Mouse (Mus musculus): ENCODE measurements around the gene Adamts18.
A peak's percentile ranks its signal among the peaks of the same experiment; 100 is the strongest.

Adamts18 gene

DNA sequence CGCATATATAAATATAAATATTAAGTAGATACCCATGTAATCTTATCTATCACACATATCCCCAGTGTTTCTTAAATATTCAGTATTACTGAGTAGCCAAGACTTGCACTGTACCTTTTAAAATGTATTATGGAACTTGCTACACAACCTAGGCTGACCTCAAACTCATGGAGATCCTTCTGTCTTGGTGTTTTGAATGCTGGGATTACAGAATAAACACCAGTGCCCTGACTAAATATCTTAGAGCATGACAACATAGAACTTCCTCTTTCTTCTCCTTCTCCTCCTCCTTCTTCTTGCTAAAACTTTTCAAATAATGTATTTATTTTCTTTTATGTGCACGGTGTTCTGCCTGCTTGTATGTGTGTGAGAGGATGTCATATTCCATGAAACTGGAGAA, 95.4 kb downstream of the Adamts18 start:
- no peak for DNase-seq (ENCODE audit: low spot score)

DNA sequence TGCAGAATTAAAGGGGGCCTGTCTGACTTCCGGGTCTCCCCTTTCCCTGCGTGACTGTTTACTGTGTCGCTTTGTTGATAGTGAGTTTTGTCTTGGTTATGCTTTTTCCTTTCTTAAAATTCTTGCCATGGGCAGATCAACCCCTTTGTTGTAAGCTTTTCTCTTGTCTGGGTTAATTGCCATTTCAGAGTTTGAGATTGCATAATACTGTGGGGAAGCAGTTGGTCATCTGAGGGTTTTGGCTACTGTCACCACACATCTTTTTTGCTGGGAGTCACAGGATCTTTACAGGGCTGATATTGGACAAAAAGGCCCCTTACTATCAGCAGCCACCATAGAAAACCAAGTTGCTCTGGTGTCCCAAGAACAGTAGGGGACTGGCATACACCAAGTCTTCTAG, 96.2 kb downstream of the Adamts18 start:
- no peak for DNase-seq (ENCODE audit: low spot score)

DNA sequence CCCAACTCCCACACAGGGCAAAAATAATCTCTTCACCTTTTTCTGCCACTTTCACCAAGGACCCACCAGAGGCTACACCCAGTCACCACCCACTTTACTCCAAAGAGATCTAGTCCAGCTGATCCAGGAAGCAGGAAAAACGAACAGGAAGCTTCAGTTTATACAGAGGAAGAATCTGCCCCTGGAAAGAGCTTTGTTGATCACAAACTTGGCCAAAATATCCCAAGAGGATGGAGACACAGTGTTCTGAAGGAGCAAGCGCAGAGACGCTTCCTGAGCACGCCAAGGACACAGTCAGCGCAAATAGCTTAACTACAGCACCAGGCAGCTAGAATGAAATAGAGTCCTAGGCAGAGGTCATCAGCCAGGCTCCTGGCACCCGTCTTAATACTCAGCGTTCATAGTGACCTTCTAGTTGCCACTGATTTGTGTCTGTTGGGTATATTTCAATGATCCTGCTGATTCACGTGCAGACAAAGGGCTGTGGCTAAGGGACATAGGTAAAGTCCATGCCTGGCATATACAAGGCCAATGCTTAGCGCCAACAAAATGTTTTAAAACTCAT, 113.0 kb downstream of the Adamts18 start:
- DNase-seq (ENCODE audit: low spot score): no peak

DNA sequence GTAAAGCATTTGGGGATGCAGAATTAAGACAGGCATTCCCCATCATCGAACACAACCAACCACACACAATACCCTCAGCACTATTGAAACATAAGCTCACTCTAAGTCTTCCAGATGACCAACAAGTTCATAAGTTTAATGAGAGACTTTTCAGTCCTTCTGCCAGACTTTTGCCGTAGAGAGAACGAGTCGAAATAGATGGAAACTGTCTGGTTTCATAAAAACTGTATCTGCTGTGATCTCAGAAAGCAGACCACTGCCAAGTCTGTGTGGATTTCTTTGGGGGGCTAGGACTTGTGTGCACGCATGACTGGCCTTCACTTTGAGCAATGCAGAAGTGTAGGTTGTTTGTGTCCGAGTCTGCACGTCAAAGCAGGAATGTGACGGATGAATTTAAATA, 123.2 kb downstream of the Adamts18 start:
- no peak for DNase-seq (ENCODE audit: low spot score)

DNA sequence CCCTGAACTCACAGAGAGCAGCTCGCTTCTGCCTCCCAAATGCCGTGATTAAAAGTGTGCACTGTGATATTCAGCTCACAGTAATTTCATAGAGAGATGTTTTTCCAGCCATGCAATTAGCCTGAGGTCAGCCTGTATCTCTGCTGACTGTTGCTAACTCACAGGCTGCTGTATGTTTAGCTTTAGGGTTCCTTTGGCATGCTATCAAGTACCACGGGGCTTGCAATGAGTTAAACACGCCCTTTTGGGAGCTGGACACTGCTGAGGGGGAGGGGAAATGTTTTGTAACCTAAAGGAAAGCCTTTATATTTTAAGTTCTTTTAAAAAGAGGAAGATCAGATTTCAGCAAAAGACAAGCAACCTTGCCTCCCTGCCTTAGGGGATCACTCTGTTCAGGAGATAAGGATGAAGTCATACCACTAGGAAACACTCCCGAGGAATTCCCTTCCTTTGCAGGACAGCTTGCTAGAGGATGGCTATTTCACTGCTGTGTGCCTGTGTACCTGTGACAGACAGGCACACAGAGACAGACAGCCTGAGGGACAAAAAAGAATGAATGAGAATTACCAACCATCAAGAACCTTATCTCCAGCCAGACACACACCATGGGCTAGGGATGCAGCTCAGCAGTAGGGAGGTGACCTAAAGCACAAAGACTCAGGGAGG, 124.5 kb downstream of the Adamts18 start:
- no peak for DNase-seq (ENCODE audit: low spot score)

DNA sequence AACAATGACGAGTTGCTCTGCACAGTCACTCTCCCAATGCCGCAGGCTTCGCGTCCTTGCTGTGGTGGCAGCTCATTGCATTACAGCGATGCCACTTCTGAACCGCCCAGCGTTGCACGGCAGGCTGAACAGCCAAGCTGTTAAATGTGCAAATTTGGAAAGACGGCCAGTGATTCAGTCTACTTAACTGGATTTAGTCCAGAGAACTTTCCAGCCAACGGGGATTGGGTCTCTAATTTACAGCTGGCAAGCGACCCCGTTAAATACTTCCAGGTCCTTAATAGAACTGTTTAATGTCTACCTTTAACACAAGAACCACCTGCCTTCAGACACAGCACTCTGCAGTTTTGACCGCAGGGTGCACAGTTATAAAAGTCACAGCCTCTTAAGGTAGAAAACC, 127.1 kb downstream of the Adamts18 start:
- DNase-seq (ENCODE audit: low spot score): no peak

DNA sequence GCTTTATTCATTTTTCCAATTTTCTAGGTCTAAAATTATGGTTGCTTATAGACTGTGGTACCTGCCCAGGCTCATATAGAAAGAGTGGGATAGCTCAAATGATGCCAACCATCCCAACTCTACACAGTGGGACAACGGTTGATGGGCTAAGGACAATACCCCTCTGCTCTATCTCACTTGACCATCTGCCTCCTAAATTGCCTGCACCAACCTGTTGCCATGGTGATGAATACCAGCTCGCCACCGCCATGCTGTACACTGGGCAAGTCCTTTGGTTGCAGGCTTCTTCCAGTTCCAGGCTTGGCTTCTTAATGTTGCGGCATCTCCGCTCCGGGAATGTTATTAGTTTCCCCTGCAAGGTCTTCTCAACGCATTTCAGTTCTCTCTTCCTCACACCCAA, 143.6 kb downstream of the Adamts18 start:
- no peak for DNase-seq (ENCODE audit: low spot score)

DNA sequence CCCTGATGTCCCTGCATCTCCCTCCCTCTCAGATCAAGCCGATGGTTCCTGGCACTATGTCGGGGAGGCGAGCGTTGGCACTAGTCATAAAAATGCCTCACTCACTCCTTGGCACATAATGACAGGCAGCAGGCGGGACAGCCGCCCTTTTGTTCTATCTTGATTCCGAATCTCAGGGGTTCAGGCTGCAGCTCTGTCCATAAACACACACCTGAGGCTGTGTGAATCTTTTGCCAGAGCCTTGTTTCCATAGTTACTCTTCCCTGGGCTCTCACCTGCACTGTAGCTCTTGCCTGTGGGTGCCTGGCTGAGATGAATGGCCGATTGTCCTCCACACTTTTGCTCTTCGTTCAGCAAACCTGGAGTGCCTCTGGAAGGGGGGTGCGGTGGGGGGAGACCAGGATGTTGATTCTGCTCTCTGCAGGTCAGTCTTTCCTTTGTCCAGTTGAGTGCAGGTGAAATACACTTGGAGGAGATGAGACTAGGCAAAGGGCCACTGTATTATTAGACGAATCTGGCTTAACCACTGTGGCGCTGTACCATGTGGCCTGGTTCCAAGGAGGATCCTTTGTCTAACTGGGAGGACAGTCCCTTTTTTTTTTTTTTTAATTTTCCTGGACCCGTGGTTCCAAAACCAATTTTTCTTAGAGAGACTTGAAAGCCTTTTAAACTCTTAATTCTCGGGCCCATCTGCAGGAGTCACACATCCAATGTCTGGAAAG, 156.8 kb downstream of the Adamts18 start:
- no peak for DNase-seq (ENCODE audit: low spot score)

DNA sequence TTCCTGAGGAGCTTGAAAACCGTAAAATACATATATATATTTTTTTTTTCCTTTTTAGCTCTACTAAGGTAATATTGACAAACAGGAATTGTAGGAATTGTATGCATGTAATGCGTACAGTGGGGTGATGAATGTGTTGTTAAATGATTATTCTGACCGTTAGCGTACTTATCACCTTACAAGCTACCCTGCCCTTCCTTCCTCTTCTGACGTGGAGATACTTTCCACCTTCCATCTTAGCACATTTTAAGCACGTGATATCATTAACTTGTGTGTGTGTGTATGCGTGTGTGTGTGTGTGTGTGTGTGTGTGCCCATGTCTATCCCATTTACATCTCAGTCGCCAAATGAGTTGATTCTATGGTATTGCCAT, 160.0 kb downstream of the Adamts18 start:
- DNase-seq (ENCODE audit: low spot score): no peak

DNA sequence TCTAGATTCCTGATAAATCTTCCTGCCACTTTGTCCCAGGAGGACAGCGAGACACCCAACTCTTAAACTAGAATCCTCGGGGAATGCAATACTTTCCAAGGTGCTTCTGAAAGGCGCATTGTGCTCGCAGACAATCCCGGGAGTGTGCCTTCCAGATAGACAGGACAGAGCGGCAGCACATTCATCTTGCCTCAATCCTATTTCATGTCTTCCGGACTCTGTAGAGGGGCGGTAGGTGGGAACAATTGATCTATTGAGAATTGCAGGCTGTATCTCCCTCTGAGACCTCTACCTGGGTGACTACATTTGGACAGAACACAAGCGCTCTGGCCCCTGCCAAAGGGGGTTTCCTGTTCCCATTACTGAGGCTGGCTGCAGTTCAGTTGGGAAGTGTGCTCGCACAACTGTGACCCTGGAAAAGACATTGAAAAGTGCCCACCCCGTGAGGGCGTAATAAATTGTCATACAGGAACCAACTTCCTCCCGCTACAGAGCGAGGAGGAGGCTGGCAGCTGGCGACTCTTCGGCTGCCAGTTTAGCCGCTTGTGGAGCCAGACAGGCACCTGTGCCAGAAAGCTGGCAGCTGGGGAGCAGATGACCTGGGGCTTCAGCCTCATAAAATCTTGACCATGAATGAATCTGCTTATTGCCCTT, 160.5 kb downstream of the Adamts18 start:
- no peak for DNase-seq (ENCODE audit: low spot score)

DNA sequence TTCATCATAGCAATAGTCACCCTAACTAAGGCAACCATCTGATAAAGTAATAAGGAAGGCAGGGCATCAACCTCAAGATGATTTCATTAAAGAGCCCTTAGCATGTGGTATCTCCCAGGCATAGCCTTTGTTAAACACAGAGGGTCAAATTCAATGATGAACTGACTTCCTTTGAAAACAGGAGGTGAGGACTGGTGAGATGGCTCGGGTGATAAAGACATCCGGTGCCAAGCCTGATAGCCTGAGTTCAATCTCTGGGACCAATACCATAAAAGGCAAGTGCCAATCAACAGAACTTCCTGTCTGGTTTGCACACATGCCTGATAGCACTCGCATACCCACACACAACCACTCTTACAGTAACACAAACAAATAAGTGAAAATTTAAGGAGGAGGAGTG, 169.2 kb downstream of the Adamts18 start:
- no peak for DNase-seq (ENCODE audit: low spot score)

DNA sequence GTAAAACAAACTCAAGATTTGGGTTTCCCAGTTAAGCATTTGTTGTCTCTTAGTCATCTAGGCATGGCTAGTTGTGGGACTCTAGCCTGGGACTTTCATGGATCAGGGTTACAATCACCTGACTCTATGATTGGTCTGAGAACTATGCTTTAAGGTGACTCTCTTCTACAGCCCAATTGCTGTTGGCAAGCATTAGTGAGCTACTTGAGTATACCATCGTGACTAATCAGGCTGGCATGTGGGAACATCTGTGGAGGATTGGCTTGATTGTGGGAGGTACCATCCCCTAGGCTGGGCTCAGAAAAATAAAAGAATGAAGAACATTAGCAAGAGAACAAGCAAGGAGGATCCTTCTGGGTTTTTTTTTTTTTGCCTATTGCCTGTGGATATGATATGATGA, 171.7 kb downstream of the Adamts18 start:
- DNase-seq (ENCODE audit: low spot score): no peak

DNA sequence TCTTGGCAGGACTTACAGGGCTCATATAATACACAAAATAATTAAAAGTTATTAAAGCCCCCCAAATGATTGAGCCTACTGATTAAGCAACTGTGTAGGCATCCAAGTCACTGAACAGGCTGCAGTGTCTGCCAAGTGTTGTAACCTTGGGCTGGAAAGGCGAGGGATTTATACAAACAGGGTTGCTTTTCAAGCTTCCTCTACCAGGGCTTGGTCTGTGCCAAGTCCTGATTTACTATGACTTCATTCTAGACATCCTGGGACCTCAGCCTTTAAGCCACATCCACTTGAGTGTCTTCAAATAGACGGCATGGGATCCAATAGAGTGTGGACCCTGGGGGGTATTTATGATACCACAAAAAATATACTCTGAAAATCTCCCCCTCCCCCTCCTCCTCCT, 173.3 kb downstream of the Adamts18 start:
- no peak for DNase-seq (ENCODE audit: low spot score)

DNA sequence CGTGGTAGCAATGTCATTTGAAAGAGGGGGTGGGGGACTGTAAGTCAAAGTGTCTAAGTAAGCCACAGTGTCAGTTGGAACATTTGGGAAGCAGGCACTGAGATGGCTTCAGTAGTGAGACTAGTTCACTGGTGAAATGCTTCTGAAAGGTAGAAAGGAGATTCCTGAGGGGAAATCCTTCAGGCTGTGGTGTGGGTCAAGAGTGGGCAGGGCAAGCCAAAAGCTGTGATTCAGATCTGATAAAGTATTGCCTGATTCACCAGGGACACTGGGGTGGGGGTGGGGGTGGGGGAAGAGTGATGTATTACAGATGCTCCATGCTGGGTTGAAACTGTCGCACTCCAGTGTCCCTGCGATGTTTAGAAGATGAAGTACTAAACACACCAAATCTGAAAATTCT, 173.9 kb downstream of the Adamts18 start:
- no peak for DNase-seq (ENCODE audit: low spot score)

DNA sequence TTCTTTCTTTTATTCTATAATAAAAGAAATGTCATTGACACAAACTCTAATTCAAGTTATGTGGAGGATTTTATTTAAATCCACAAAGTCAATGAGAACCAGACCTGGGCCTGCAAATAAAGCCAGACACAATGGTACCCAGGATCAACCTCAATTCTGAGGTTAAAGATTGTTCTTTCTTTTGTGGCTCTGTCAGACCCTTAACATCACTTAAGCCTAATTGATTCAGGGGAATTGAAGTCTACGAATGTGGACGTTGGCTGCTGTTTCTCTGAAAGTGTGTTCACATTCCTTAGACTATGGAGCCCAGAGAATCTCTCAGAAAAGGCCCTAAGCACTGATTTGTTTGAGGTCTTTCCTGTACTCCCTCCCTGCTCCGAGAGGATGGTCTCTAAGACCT, 175.2 kb downstream of the Adamts18 start:
- no peak for DNase-seq (ENCODE audit: low spot score)

DNA sequence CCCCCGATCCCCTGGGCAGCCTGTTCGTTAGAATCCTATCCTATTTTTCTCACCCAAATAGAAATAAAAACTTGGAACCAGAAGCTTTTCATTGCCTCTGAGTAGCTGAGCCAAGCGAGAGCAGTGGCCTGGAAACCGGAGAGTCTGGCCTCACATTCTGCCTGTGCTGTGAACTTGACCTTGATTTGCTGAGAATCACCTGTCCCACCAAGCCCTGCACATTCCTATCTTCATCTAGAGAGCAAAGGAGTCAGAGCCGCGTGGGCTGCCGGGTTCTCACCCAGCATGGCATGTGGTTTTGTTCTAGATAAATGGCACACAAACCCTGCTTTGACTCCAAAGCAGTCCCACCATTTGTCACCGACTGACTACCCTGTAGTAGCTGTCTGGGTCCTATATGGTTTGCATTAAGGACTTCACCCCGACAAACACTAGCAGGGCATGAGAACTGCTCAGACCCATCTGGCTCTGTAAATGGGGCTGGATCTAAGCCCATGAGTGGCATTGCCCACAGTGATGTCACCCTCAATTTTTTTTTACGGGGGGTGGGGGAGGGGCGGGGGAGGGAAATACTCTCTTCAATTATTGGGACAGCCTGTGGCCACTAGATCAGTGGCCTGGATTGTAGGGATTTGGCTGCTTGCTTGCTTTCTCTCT, 175.8 kb downstream of the Adamts18 start:
- no peak for DNase-seq (ENCODE audit: low spot score)

DNA sequence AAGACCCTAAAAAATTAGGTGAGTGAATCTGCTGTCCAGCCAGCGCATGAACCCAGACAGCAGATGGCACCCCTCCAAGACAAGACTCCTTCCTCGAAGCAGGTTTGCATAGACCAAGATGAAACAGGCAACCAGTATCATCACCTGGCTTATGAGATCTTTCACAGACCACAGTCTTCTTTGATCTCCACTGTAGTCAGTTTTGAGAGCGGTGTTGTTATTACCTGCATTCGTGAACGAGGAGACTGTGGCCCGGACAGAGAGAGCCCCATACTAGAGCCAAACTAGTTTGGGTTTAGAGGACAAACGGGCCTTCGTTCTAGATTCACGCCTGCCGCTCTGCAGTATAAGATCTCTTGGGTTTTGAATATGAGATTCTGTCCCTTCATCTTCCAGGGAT, 178.6 kb downstream of the Adamts18 start:
- DNase-seq (ENCODE audit: low spot score): no peak

DNA sequence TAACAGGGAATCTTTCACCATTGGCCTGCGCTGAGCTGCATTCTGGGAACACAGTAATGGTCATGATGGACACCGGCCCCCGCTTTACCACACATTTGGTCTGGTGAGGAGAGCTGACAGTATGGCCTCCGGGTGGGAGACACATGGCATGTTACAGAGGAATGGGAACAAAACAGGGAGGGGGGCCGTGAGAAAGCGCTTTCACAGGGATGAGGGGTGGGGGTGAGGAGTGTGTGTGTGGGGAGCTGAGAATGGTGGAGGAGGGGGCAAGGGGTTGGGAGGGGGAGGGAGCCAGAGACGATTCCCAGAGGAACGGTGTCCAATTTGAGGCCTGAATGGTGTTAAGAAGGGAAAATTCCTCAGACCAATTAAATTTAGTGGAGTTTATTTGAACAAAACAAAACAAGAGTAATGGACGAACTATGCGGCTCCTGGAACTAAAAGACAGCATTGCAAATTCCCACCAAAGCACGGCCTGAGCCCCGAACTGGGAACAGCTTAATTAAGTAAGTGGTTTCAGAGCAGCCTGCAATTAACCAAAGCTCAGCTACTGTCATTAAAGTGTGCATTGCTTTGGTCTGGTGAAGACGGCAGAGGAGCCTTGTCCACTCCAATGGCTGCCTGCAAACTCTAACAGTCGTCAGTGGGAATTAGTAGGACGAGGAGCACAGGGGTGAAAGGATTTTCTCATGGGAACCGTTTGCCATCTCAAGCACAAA, 181.7 kb downstream of the Adamts18 start:
- DNase-seq (ENCODE audit: low spot score): no peak

DNA sequence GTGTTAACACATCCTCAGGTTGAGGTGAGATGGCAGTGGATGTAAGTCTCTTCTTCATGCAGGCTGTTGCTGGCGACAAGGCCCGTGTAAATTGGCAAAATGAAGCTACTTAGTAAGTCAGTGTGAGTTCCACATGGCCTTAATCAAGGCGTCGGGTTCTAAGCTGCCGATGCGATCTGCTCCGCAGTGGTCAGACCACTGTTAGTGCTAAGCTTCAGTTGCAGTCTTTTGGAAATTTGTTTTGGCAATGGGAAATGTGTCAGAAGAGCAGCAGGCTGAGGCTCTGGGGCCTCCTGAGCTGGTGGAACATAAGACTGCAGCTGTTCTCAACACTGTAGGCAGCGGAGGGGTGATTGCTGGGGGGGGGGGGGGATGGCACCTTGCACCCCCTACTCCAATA, 182.6 kb downstream of the Adamts18 start:
- no peak for DNase-seq (ENCODE audit: low spot score)

DNA sequence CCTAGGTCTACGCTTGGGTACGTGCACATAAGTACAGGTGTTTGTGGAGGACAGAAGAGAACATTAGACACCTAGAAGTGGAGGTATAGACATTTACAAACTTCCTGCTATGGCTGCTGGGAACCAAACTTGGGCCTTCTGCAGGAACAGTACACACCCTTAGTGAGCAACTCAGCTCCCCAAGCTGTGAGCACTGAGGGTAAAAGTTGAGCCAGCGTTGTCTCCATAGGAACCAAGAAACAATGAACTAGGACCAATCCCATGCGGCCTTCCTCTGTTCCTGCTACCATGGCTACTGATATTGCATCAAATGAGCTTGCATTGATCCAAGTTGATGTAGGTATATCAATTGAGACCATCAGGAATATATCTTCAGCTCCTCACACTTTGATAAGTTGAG, 183.5 kb downstream of the Adamts18 start:
- DNase-seq (ENCODE audit: low spot score): no peak

DNA sequence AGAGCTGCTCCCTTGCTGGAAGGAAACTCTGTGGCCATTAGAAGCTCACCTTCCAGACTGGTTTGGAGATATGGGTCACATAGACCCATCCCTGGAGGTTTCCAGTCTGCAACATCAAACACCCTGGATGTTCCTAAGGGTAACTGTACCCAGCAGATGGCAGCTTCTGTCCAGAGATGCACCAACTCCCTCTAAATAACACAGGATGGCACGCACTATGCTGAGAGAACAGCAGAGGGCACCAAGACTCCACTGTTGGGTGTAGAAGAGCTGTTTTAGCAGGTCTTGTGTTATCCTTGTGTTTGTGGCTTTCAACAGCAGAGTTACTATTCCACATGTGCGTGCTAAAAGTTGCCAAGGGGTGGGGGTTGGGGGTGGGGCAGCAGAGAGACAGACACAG, 184.0 kb downstream of the Adamts18 start:
- peak; percentile 38 for DNase-seq (ENCODE audit: low spot score)

DNA sequence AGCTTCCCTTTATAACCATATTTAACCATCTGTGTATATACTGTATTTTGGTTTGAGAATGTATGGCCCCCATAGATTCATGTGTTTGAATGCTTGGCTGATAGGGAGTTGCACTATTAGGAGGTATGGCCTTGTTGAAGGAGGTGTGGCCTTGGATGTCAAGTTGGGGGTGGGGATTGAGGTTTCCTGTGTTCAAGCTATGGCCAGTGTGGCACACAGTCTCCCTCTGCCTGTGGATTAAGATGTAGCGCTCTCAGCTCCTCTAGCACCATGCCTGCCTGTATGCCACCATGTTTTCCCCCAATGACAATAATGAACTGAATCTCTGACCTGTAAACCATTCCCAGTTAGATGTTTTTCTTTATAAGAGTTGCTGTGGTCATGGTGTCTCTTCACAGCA, 188.4 kb downstream of the Adamts18 start:
- no peak for DNase-seq (ENCODE audit: low spot score)

Measured in ovary, postnatal 10 days (tissue).